Mouse (Mus musculus) kidney, embryonic 14.5 days (tissue): ENCODE data around the gene Scube1. TPM values are rescaled to one million over a fixed set of nuclear protein-coding genes. Genes with fewer than 3 reads are reported as not detected.

Source experiments
- ATAC-seq: fragments of 200-750 bp; cut with Nextera tagmentation; 2 replicates; pipeline ENCODE4 v1.8.0; 2017; ENCODE audit warnings: moderate number of reproducible peaks, mild to moderate bottlenecking, moderate TSS enrichment, moderate library complexity; ENCODE audit not compliant: low FRiP score, low TSS enrichment
- H3K27ac ChIP-seq: fragments of 300-500 bp; sonication (generic); 2 replicates; pipeline ENCODE4 v1.5.1; 2014; ENCODE audit warnings: low read depth, mild to moderate bottlenecking, low read length, moderate library complexity, mixed read lengths
- H3K27me3 ChIP-seq: fragments of 300-500 bp; sonication (generic); 2 replicates; pipeline ENCODE4 v1.6.1; 2014; ENCODE audit warnings: mild to moderate bottlenecking, low read length; ENCODE audit not compliant: control insufficient read depth, insufficient read depth
- H3K36me3 ChIP-seq: fragments of 300-500 bp; sonication (generic); 2 replicates; pipeline ENCODE4 v1.6.1; 2014; ENCODE audit warnings: low read length, mixed read lengths; ENCODE audit not compliant: control insufficient read depth, insufficient read depth
- H3K4me1 ChIP-seq: fragments of 300-500 bp; sonication (generic); 2 replicates; pipeline ENCODE4 v1.6.1; 2014; ENCODE audit warnings: low read length, mixed read lengths; ENCODE audit not compliant: control insufficient read depth, insufficient read depth
- H3K4me2 ChIP-seq: fragments of 300-500 bp; sonication (generic); replicated peaks from 2 replicates; pipeline ENCODE4 v1.6.1; 2014; ENCODE audit warnings: low read depth, mild to moderate bottlenecking, low read length
- H3K4me3 ChIP-seq: fragments of 300-500 bp; sonication (generic); 2 replicates; pipeline ENCODE4 v1.5.1; 2014; ENCODE audit warnings: mild to moderate bottlenecking, low read length
- H3K9ac ChIP-seq: fragments of 300-500 bp; sonication (generic); 2 replicates; pipeline ENCODE4 v1.6.1; 2014; ENCODE audit warnings: low read depth, mild to moderate bottlenecking, low read length, moderate library complexity
- H3K9me3 ChIP-seq: fragments of 300-500 bp; sonication (generic); 2 replicates; pipeline ENCODE4 v1.6.1; 2016; ENCODE audit warnings: low read length; ENCODE audit not compliant: control insufficient read depth
- WGBS: fragments of 180-500 bp; shearing (Covaris S2); extraction: QIAGEN DNeasy Blood & Tissue Kit; methylation state at CpG from one replicate; pipeline ENCODE4 v1.1.7; 2014; 5-methylcytosine and 5-hydroxymethylcytosine counted together
- polyA plus RNA-seq: library from polyadenylated mRNA; unstranded; fragments of >200 nt; fragmentation: Nextera tagmentation; extraction: Ambion mirVana; gene quantifications from 2 replicates; pipeline ENCODE4 v1.2.1, GENCODE M21; 2014

Gene Scube1
- polyA plus RNA-seq, 1 experiment from 2014 or later: 7.4 TPM

DNA sequence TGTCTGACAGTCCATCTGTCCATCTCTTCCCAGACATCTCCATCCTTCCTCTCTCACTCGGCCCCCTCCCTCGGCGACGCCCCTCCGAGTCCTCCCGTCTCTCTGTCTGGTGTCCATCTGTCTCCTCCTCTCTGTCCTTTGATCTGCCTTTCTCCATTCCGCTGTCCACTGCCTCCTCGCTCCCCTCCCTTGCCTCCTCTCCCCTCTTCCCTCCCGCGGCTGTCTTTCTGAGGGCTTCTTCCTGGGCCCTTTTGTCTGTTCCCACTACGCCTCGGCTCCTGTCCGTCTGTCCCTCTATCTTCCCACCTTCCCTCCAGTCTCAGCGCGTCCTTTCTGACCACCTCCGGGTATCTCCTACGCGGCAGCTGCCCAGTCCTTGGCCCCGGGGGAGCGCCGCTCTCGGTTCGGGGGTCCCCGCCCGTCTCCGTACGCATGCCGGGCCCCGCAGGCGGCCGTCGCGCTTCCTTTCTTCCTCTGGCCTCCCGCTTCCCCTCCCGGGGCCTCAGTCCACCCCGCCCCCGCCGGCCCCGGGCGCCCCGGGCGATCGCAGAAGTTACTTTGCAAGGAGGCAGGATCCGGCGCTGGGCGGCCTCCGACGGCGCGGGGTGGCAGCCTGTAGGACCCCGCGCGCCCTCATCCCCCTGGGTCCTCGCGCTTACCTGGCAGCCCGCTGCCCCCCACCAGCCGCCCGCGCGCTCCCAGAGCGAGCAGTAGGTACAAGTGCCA, 498 bp downstream of the Scube1 start:
- H3K4me3 ChIP-seq: peak overlapping the region; percentile 64
- H3K9ac ChIP-seq: peak overlapping the region; percentile 59
- H3K4me1 ChIP-seq: peaks cover 15% of the 10 kb centered on the region; the same call in 1 of the 2 replicates
- ATAC-seq: peak; percentile 40
- no peak overlapping the region for H3K27ac ChIP-seq
- H3K27me3 ChIP-seq: peaks cover 39% of the 10 kb centered on the region
- no peaks in the 10 kb centered on the region for H3K9me3 ChIP-seq
- H3K36me3 ChIP-seq: no peaks in the 10 kb centered on the region
- H3K4me2 ChIP-seq: peak overlapping the region; percentile 94
- 1% methylated on average over 50 of the region's 61 CpGs for WGBS

DNA sequence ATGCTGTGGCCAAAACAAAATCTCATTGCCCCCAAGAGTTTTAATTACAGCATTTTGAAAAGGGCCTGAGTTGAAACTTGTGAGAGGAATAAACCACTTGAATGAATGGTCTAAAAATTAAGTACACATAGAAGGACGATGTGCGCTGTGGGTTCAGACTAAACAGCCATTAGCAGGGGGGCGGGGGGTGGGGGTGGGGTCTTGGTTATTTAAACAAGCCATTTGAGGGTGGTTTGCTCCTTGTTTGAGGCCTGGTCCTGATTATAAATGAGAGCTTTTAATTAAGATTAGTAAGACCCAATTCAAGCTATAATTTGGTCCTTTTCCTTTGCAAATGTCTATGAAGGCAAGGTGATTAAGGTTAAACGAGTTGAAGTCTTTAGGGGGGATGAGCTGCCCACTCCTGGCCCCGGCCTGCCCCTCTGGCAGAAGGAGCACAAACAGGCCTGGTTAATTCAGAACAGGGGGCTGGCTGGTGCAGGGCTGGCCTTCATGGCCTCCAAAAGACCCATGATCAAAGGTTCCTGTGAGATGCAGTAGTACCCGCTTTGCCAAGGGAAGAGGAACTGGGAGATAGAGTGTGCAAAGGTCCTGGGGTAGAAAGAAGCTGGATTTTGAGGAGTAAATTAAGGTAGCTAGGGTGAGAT, 9.1 kb downstream of the Scube1 start:
- WGBS: 69% methylated on average over 6 of the region's 6 CpGs
- Histone ChIP-seq H3K27me3 (no peaks in the 10 kb centered on the region), H3K9ac (no peak overlapping the region), H3K9me3 (no peaks in the 10 kb centered on the region), H3K4me1 (no peaks in the 10 kb centered on the region), H3K4me2 (no peak overlapping the region), H3K4me3 (no peak overlapping the region), H3K36me3 (no peaks in the 10 kb centered on the region), H3K27ac (no peak overlapping the region)
- no peak for ATAC-seq

GRCm38 (mm10) chr15:83712798-83713197, 12.0 kb downstream of the Scube1 start:
- H3K4me3 ChIP-seq: no peak overlapping the region
- peaks cover 9% of the 10 kb centered on the region for H3K4me1 ChIP-seq
- ATAC-seq: no peak
- H3K9ac ChIP-seq: no peak overlapping the region
- H3K36me3 ChIP-seq: no peaks in the 10 kb centered on the region
- H3K27ac ChIP-seq: no peak overlapping the region
- H3K4me2 ChIP-seq: no peak overlapping the region
- 63% methylated on average over 10 of the region's 10 CpGs for WGBS
- H3K9me3 ChIP-seq: no peaks in the 10 kb centered on the region
- H3K27me3 ChIP-seq: no peaks in the 10 kb centered on the region

GRCm38 (mm10) chr15:83712361-83712760, 12.5 kb downstream of the Scube1 start:
- no peak overlapping the region for H3K27ac ChIP-seq
- no peak overlapping the region for H3K4me2 ChIP-seq
- ATAC-seq: no peak
- WGBS: 87% methylated on average over 5 of the region's 5 CpGs
- no peak overlapping the region for H3K9ac ChIP-seq
- no peaks in the 10 kb centered on the region for H3K27me3 ChIP-seq
- no peak overlapping the region for H3K4me3 ChIP-seq
- H3K4me1 ChIP-seq: peaks cover 9% of the 10 kb centered on the region
- no peaks in the 10 kb centered on the region for H3K9me3 ChIP-seq
- no peaks in the 10 kb centered on the region for H3K36me3 ChIP-seq

GRCm38 (mm10) chr15:83709889-83710774, 14.7 kb downstream of the Scube1 start:
- peak; percentile 22; the same call in 1 of the 2 replicates for ATAC-seq
- no peaks in the 10 kb centered on the region for H3K36me3 ChIP-seq
- H3K4me1 ChIP-seq: peaks cover 18% of the 10 kb centered on the region
- H3K27ac ChIP-seq: no peak overlapping the region
- no peaks in the 10 kb centered on the region for H3K9me3 ChIP-seq
- no peaks in the 10 kb centered on the region for H3K27me3 ChIP-seq
- no peak overlapping the region for H3K4me3 ChIP-seq
- no peak overlapping the region for H3K9ac ChIP-seq
- WGBS: 16% methylated on average over 23 of the region's 23 CpGs
- H3K4me2 ChIP-seq: no peak overlapping the region

- Histone ChIP-seq H3K36me3 (no peaks in the 10 kb centered on the region), H3K4me3 (no peak overlapping the region), H3K27me3 (no peaks in the 10 kb centered on the region), H3K9me3 (no peaks in the 10 kb centered on the region), H3K9ac (no peak overlapping the region), H3K27ac (no peak overlapping the region), H3K4me1 (peaks cover 18% of the 10 kb centered on the region), H3K4me2 (no peak overlapping the region; the same call in 1 of the 2 replicates)
- peak; percentile 38; the same call in 1 of the 2 replicates for ATAC-seq
- 26% methylated on average over 9 of the region's 10 CpGs for WGBS
Measured at GRCm38 (mm10) chr15:83706528-83707199, 18.2 kb downstream of the Scube1 start.

DNA sequence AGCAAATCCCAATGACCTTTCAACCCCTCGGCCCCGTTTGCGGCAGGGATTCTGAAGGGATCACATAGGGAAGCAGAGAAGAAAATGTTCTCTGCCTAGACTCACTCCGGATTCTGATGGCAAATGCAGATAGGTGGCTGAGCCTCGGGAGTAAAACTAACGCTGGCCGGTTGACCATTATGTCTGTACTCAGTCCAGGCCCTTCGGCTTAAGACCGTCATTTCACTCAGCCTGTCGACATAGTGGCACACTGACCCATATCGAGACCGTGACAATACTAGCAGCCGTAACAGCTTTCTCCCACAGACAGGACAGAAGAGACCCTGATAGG, 24.3 kb downstream of the Scube1 start:
- no peak overlapping the region for H3K27ac ChIP-seq
- no peak overlapping the region for H3K9ac ChIP-seq
- no peaks in the 10 kb centered on the region for H3K36me3 ChIP-seq

GRCm38 (mm10) chr15:83699834-83700592, 24.8 kb downstream of the Scube1 start:
- H3K4me2 ChIP-seq: no peak overlapping the region
- no peak for ATAC-seq
- no peak overlapping the region for H3K27ac ChIP-seq
- 39% methylated on average over 11 of the region's 11 CpGs for WGBS
- H3K27me3 ChIP-seq: no peaks in the 10 kb centered on the region
- H3K9ac ChIP-seq: no peak overlapping the region
- H3K4me1 ChIP-seq: peaks cover 38% of the 10 kb centered on the region
- no peaks in the 10 kb centered on the region for H3K9me3 ChIP-seq
- H3K4me3 ChIP-seq: no peak overlapping the region
- H3K36me3 ChIP-seq: no peaks in the 10 kb centered on the region

More for the DNA sequence above, 24.3 kb downstream of the Scube1 start:
- Histone ChIP-seq H3K4me2 (no peak overlapping the region), H3K27me3 (no peaks in the 10 kb centered on the region), H3K4me1 (peaks cover 38% of the 10 kb centered on the region), H3K9me3 (no peaks in the 10 kb centered on the region), H3K4me3 (no peak overlapping the region)
- 53% methylated on average over 13 of the region's 13 CpGs for WGBS
- ATAC-seq: no peak
